Mouse (Mus musculus): ENCODE data around the gene Scn1a. TPM values are rescaled to one million over a fixed set of nuclear protein-coding genes. Genes with fewer than 3 reads are reported as not detected.

Gene Scn1a
- polyA plus RNA-seq, 1 experiment: 0.06 TPM

- no peaks in the 10 kb centered on the region for H3K36me3 ChIP-seq (replicated peaks; ENCODE audit: low read length)
- peaks cover 22% of the 10 kb centered on the region for H3K27me3 ChIP-seq (replicated peaks)
- no peak for TF ChIP-seq FLI1 (IDR thresholded peaks at IDR 0.05; ENCODE audit: low read length)
- no peak for TF ChIP-seq GATA1 (IDR thresholded peaks at IDR 0.05; ENCODE audit: borderline replicate concordance, low read length)
- peak overlapping the region; percentile 90 for H3K4me3 ChIP-seq (replicated peaks)
- H3K9me3 ChIP-seq: peaks cover 5% of the 10 kb centered on the region; the same call in 1 of the 2 replicates
- peaks cover 17% of the 10 kb centered on the region for H3K4me1 ChIP-seq
Observed at GRCm38 (mm10) chr2:66409740-66410290, 30.8 kb downstream of the Scn1a start.

- H3K27me3 ChIP-seq (replicated peaks): peaks cover 22% of the 10 kb centered on the region
- TF ChIP-seq GATA1 (IDR thresholded peaks at IDR 0.05; ENCODE audit: borderline replicate concordance, low read length) (no peak), FLI1 (IDR thresholded peaks at IDR 0.05; ENCODE audit: low read length) (no peak)
- peaks cover 5% of the 10 kb centered on the region; the same call in 1 of the 2 replicates for H3K9me3 ChIP-seq
- peaks cover 17% of the 10 kb centered on the region for H3K4me1 ChIP-seq
- no peaks in the 10 kb centered on the region for H3K36me3 ChIP-seq (replicated peaks; ENCODE audit: low read length)
- peak overlapping the region; percentile 90 for H3K4me3 ChIP-seq (replicated peaks)
Observed at GRCm38 (mm10) chr2:66408899-66409739, 31.5 kb downstream of the Scn1a start.

GRCm38 (mm10) chr2:66408456-66408855 lies 32.2 kb downstream of the Scn1a start:
- TF ChIP-seq FLI1 (IDR thresholded peaks at IDR 0.05; ENCODE audit: low read length): no peak
- TF ChIP-seq GATA1 (IDR thresholded peaks at IDR 0.05; ENCODE audit: borderline replicate concordance, low read length): no peak
- peaks cover 22% of the 10 kb centered on the region for H3K27me3 ChIP-seq (replicated peaks)
- peak overlapping the region; percentile 14 for H3K4me3 ChIP-seq (replicated peaks)
- H3K4me1 ChIP-seq: peaks cover 17% of the 10 kb centered on the region
- H3K36me3 ChIP-seq (replicated peaks; ENCODE audit: low read length): no peaks in the 10 kb centered on the region
- peaks cover 5% of the 10 kb centered on the region; the same call in 1 of the 2 replicates for H3K9me3 ChIP-seq

- no peak for TF ChIP-seq GATA1 (IDR thresholded peaks at IDR 0.05; ENCODE audit: borderline replicate concordance, low read length)
- TF ChIP-seq FLI1 (IDR thresholded peaks at IDR 0.05; ENCODE audit: low read length): no peak
- Histone ChIP-seq H3K36me3 (replicated peaks; ENCODE audit: low read length) (no peaks in the 10 kb centered on the region), H3K4me1 (no peaks in the 10 kb centered on the region), H3K27me3 (replicated peaks) (no peaks in the 10 kb centered on the region), H3K4me3 (replicated peaks) (no peak overlapping the region), H3K9me3 (no peaks in the 10 kb centered on the region)
Observed at GRCm38 (mm10) chr2:66392586-66392985, 48.1 kb downstream of the Scn1a start.

- H3K4me1 ChIP-seq: no peaks in the 10 kb centered on the region
- TF ChIP-seq FLI1 (IDR thresholded peaks at IDR 0.05; ENCODE audit: low read length) (no peak), GATA1 (IDR thresholded peaks at IDR 0.05; ENCODE audit: borderline replicate concordance, low read length) (no peak)
- no peaks in the 10 kb centered on the region for H3K36me3 ChIP-seq (replicated peaks; ENCODE audit: low read length)
- no peak overlapping the region for H3K4me3 ChIP-seq (replicated peaks)
- H3K9me3 ChIP-seq: no peaks in the 10 kb centered on the region
- H3K27me3 ChIP-seq (replicated peaks): no peaks in the 10 kb centered on the region
Observed at GRCm38 (mm10) chr2:66367957-66368356, 72.7 kb downstream of the Scn1a start.

GRCm38 (mm10) chr2:66350590-66350989 lies 90.0 kb downstream of the Scn1a start:
- TF ChIP-seq GATA1 (IDR thresholded peaks at IDR 0.05; ENCODE audit: borderline replicate concordance, low read length) (no peak), FLI1 (IDR thresholded peaks at IDR 0.05; ENCODE audit: low read length) (no peak)
- H3K4me1 ChIP-seq: no peaks in the 10 kb centered on the region
- no peaks in the 10 kb centered on the region for H3K27me3 ChIP-seq (replicated peaks)
- no peak overlapping the region for H3K4me3 ChIP-seq (replicated peaks)
- H3K9me3 ChIP-seq: no peaks in the 10 kb centered on the region
- no peaks in the 10 kb centered on the region for H3K36me3 ChIP-seq (replicated peaks; ENCODE audit: low read length)

- H3K27me3 ChIP-seq (replicated peaks): no peaks in the 10 kb centered on the region
- H3K36me3 ChIP-seq (replicated peaks; ENCODE audit: low read length): no peaks in the 10 kb centered on the region
- H3K4me1 ChIP-seq: no peaks in the 10 kb centered on the region
- TF ChIP-seq GATA1 (IDR thresholded peaks at IDR 0.05; ENCODE audit: borderline replicate concordance, low read length) (no peak), FLI1 (IDR thresholded peaks at IDR 0.05; ENCODE audit: low read length) (no peak)
- no peaks in the 10 kb centered on the region for H3K9me3 ChIP-seq
- H3K4me3 ChIP-seq (replicated peaks): no peak overlapping the region
Observed at GRCm38 (mm10) chr2:66346622-66347021, 94.0 kb downstream of the Scn1a start.

- Histone ChIP-seq H3K36me3 (replicated peaks; ENCODE audit: low read length) (no peaks in the 10 kb centered on the region), H3K4me1 (no peaks in the 10 kb centered on the region), H3K9me3 (no peaks in the 10 kb centered on the region), H3K27me3 (replicated peaks) (no peaks in the 10 kb centered on the region), H3K4me3 (replicated peaks) (no peak overlapping the region)
- TF ChIP-seq FLI1 (IDR thresholded peaks at IDR 0.05; ENCODE audit: low read length): no peak
- no peak for TF ChIP-seq GATA1 (IDR thresholded peaks at IDR 0.05; ENCODE audit: borderline replicate concordance, low read length)
Observed at GRCm38 (mm10) chr2:66346181-66346580, 94.5 kb downstream of the Scn1a start.

GRCm38 (mm10) chr2:66337406-66337805 lies 103.2 kb downstream of the Scn1a start:
- Histone ChIP-seq H3K9me3 (no peaks in the 10 kb centered on the region), H3K36me3 (replicated peaks; ENCODE audit: low read length) (no peaks in the 10 kb centered on the region), H3K4me3 (replicated peaks) (no peak overlapping the region), H3K27me3 (replicated peaks) (no peaks in the 10 kb centered on the region), H3K4me1 (no peaks in the 10 kb centered on the region)
- no peak for TF ChIP-seq GATA1 (IDR thresholded peaks at IDR 0.05; ENCODE audit: borderline replicate concordance, low read length)
- TF ChIP-seq FLI1 (IDR thresholded peaks at IDR 0.05; ENCODE audit: low read length): no peak

GRCm38 (mm10) chr2:66336396-66336795 lies 104.2 kb downstream of the Scn1a start:
- H3K4me1 ChIP-seq: no peaks in the 10 kb centered on the region
- no peaks in the 10 kb centered on the region for H3K27me3 ChIP-seq (replicated peaks)
- H3K9me3 ChIP-seq: no peaks in the 10 kb centered on the region
- no peaks in the 10 kb centered on the region for H3K36me3 ChIP-seq (replicated peaks; ENCODE audit: low read length)
- TF ChIP-seq FLI1 (IDR thresholded peaks at IDR 0.05; ENCODE audit: low read length) (no peak), GATA1 (IDR thresholded peaks at IDR 0.05; ENCODE audit: borderline replicate concordance, low read length) (no peak)
- H3K4me3 ChIP-seq (replicated peaks): no peak overlapping the region
